ENCODE assay signal across 30 mouse cellular contexts in the genomic region with DNA sequence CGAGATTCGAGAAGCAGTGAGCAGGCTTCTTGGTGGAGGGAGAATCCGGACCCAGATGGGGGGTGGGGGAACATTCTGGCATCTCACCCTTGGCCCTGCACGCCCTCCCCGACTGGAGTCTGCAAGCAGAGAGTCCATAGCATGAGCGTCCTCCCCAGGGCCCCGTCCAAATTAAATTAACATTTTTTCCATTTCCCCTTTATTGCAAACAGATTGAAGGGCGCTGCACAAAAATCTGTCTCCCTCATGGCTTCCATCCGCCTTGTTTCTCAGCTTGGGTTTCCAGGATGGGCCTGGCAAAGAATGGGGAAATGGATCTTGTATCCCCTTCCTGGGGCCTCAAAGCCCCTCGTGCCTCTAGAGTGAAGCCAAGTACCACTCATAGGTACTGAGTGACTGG. TPM values are rescaled to one million over a fixed set of nuclear protein-coding genes. Genes with fewer than 3 reads are reported as not detected.
A peak's percentile ranks its signal among the peaks of the same experiment; 100 is the strongest.
DNase-seq lines count a peak whose midpoint lies in the region; ATAC-seq lines count a peak whose summit lies in the region.
"Had no signal": no experiment of that assay in that cellular context is flagged by ENCODE, and none has a peak within 500 bp of the region (broad histone marks: within the 10 kb centered on the region; RNA-seq: fewer than 3 reads in every experiment).

No protein-coding gene starts in this region.

- ATAC-seq in embryonic facial prominence, embryonic 12.5 days (ENCODE audit: insufficient number of reproducible peaks, insufficient read depth, low FRiP score, low TSS enrichment) = peak; percentile 53; the same call in 1 of the 2 replicates
- ATAC-seq: activated CD4-positive, CD25-positive, alpha-beta regulatory T cell, adult 4 months; forebrain, embryonic 16.5 days; Patski had no signal

- H3K27ac ChIP-seq in embryonic facial prominence, embryonic 12.5 days = peak overlapping the region; percentile 32
- H3K27ac ChIP-seq: hindbrain, embryonic 15.5 days had no signal

- H3K4me2 ChIP-seq in embryonic facial prominence, embryonic 12.5 days (replicated peaks) = no peak overlapping the region
- H3K4me2 ChIP-seq: heart, embryonic 12.5 days; hindbrain, embryonic 15.5 days had no signal

- H3K9me3 ChIP-seq in embryonic facial prominence, embryonic 12.5 days = no peaks in the 10 kb centered on the region
- H3K9me3 ChIP-seq: heart, embryonic 12.5 days; hindbrain, embryonic 15.5 days had no signal

- 0 out of 2 replicates have a peak, but pooled peaks cover 5% of the 10 kb centered on the region for H3K4me1 ChIP-seq in embryonic facial prominence, embryonic 12.5 days
- H3K4me1 ChIP-seq: hindbrain, embryonic 15.5 days had no signal

- no peak overlapping the region for H3K4me3 ChIP-seq in embryonic facial prominence, embryonic 12.5 days
- H3K4me3 ChIP-seq: erythroblast, embryonic 14.5 days; heart, embryonic 12.5 days; hindbrain, embryonic 15.5 days had no signal

- H3K36me3 ChIP-seq in embryonic facial prominence, embryonic 12.5 days = no peaks in the 10 kb centered on the region
- H3K36me3 ChIP-seq: heart, embryonic 12.5 days; hindbrain, embryonic 15.5 days had no signal

- peak; percentile 6 for DNase-seq in embryo, embryonic 11 days
- DNase-seq in embryo, embryonic 10 days (ENCODE audit: low spot score) = no peak
- DNase-seq in NIH3T3 (ENCODE audit: low read depth) = peak; percentile 59
- peak; percentile 10 for DNase-seq in forelimb bud, embryonic 11.5 days (ENCODE audit: low read depth, low spot score)
- no peak for DNase-seq in gastrocnemius, postnatal 36 days
- no peak for DNase-seq in cerebellum, adult 9-11 months
- DNase-seq in urinary bladder, postnatal 4 days (ENCODE audit: low spot score in 2 of 2) = no peak
- DNase-seq: adrenal gland, postnatal 14 days; cerebellum, adult 11-12 months; cerebellum, adult 9-10 months; cerebellum, postnatal 36 days; gastrocnemius, postnatal 14 days; heart, postnatal 36 days had no signal

- intact Hi-C loops in gastrocnemius, postnatal 36 days (cut with DNase I) = no loop called here

- H3K9ac ChIP-seq in embryonic facial prominence, embryonic 12.5 days = no peak overlapping the region
- H3K9ac ChIP-seq: heart, embryonic 12.5 days; hindbrain, embryonic 15.5 days had no signal

- 32% methylated on average over 10 of the region's 10 CpGs for WGBS in embryonic facial prominence, embryonic 12.5 days

- no peaks in the 10 kb centered on the region for H3K27me3 ChIP-seq in embryonic facial prominence, embryonic 12.5 days
- H3K27me3 ChIP-seq: heart, embryonic 12.5 days; hindbrain, embryonic 15.5 days; Patski had no signal

RNA-seq across cellular contexts. Expression of a gene that starts 48.2 kb away (rescaled TPM):
- polyA plus RNA-seq in embryonic facial prominence, embryonic 12.5 days (2016; fragmentation: Nextera tagmentation; extraction: Ambion mirVana) = not detected in 2 replicates
- not detected for total RNA-seq in gastrocnemius, postnatal 36 days (2021)
- total RNA-seq: adrenal gland, adult 18-20 months; adrenal gland, postnatal 14 days; gastrocnemius, adult 18-20 months; gastrocnemius, postnatal 14 days; granulocyte monocyte progenitor cell, adult 5-6 weeks; heart, adult 8-10 months; heart, postnatal 36 days; MEL had no signal
- polyA plus RNA-seq: activated CD4-positive, CD25-positive, alpha-beta regulatory T cell, adult 4 months; C2C12; forebrain, embryonic 11.5 days; forebrain, embryonic 16.5 days; heart, embryonic 12.5 days; heart, embryonic 16.5 days; hindbrain, embryonic 11.5 days; hindbrain, embryonic 15.5 days; intestine, embryonic 16.5 days; Patski had no signal

RNA-seq across cellular contexts. Expression of a gene that starts 56.9 kb away (rescaled TPM):
- 2.4 and 2.9 TPM in 2 replicates for polyA plus RNA-seq in embryonic facial prominence, embryonic 12.5 days (2016; fragmentation: Nextera tagmentation; extraction: Ambion mirVana)
- not detected for total RNA-seq in gastrocnemius, postnatal 36 days (2021)
- total RNA-seq: adrenal gland, adult 18-20 months; gastrocnemius, adult 18-20 months; gastrocnemius, postnatal 14 days; granulocyte monocyte progenitor cell, adult 5-6 weeks; heart, adult 8-10 months; heart, postnatal 36 days had no signal
- polyA plus RNA-seq: C2C12; forebrain, embryonic 16.5 days; Patski had no signal

Comparison
In these comparisons a context has a peak if more than half of its experiments do, and no peak if none do; other contexts are left out.
1. DNase-seq: peak in embryo, embryonic 11 days (single experiment), NIH3T3 (single experiment) and forelimb bud, embryonic 11.5 days (single experiment); none in embryo, embryonic 10 days (single experiment), gastrocnemius, postnatal 36 days (0 of 2), cerebellum, adult 9-11 months (single experiment) and urinary bladder, postnatal 4 days (0 of 2).